Mouse (Mus musculus) frontal cortex, postnatal 14 days (tissue): ENCODE measurements around the gene Ankar.
A peak's percentile ranks its signal among the peaks of the same experiment; 100 is the strongest.

Experiments
- DNase-seq, 2 experiments: peaks; one replicate each; pipeline ENCODE4 v3.0.0; 2022; ENCODE audit warnings: low spot score in 2 of 2

Ankar gene

GRCm38 (mm10) chr1:72700479-72700878 lies at the start of gene Ankar:
Ankar (minus strand) TSS chr1:72700579.
- DNase-seq: no peak

- DNase-seq: peak; percentile 51 to 54
Measured at GRCm38 (mm10) chr1:72746382-72746781, 46.0 kb upstream of the Ankar start.

- DNase-seq: no peak
Measured at GRCm38 (mm10) chr1:72744816-72745506, 44.6 kb upstream of the Ankar start.

DNA sequence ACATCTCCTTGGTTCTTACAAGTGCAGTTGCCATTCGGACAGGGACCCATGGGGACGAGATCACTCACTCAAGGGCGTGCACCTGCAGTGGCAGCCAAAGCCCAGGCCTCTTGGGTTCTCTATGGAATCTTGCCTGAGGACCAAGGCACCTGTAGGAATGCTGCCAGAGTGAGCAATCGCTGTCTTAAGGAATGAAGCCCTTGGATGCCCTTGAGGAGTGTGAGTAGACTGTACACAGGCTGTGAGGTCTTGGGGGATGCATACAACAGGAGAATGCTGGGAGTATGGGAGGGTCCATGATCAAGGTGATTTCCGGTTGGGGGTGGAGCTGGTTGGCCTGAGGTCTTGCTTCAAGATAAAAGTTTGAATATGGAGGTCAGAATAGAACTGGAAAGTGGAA lies 41.0 kb upstream of the Ankar start:
- no peak for DNase-seq

- peak; percentile 26 to 34 for DNase-seq
Measured at GRCm38 (mm10) chr1:72739681-72740063, 39.3 kb upstream of the Ankar start.

DNA sequence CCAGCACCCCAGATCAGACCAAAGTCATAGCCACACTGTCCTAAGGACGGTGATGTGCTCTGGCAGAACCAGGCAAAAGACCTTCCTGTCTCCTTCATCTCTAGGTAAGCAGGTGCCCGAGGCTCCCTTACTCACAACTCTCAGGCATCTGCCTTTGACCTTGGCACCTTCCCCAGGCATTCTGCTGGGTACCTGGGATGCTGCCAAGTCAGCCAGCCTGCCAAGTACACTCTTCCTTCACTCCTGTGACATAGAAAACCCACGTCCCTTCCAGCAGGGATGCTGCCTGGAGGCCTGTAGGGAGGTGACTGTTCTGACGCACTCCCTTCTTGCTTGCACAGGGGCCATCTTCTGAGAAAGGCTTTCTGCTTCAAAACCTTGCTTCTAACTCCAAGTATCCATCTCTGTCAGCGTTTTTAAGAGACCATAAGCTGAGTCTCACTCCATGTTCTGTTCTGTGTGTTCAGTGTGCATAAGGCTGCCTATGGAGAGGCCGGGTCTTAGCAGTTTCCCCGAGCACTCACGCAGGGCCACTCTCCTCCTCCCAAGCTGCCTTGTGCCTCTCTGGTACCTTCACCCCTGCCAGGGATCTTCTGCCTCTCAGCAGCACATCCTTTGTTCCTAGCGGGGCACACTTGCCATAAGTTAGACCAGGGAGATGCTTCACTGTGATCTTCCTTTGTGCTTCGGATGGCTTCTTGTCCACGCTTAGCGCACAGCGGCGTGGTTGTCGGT lies 38.7 kb upstream of the Ankar start:
- no peak for DNase-seq

DNA sequence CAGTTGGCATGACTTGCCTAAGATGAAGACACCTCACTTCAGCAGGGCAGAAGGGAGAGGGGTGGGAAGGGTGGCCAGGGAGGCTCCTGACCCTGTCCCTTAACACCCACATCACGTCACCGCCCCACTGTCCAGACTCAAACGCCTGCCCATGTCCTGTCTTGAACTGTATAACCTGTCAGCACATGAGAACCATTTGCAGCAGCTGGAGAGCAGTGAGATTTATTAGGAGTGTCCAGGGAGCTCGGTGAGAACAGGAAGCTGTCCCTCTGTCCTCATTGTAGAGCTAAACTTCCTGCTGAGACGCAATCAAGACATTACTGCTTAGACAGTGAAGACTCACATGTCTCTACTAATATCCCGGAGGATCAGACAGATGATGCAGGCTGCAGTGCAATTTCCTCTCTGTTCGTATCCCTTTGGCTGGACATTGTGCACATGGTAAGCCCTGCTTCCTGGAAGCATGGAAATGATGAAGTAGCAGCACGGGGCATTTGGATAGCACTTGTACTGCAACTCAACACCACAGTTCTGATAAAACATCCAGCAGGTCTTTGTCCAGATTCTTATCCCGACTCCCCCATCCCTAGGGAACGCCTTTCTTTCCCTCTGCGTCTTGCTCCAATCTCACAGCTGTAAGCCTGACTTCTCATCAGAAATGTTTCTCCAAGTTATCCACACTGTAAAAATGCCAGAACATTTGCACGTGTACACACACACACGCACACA lies 36.2 kb upstream of the Ankar start:
- DNase-seq: no peak

DNA sequence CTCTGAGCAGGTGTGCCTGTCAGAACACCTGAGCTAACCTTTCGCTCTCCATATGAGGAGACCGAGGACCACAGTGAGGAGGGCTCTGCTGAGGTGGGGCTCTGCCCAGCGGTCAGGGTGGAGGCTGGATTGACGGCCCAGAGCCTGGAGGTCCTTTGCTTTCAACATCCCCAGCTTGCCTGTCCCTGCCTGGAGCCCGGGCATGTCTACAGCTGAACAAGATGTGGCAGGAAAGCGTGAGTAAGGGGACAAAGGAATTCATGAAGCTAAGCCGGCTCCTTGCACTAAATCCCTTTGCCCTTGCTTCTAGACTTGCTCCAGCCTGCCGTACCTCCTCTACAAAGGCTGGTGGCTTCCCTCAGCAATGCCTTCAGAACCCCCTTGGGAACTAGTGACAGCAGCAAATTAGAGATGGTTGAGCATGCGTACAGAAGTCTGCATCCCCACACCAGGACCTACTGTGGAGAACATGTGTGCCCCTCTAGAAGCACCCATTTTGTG lies 32.9 kb upstream of the Ankar start:
- no peak for DNase-seq

DNA sequence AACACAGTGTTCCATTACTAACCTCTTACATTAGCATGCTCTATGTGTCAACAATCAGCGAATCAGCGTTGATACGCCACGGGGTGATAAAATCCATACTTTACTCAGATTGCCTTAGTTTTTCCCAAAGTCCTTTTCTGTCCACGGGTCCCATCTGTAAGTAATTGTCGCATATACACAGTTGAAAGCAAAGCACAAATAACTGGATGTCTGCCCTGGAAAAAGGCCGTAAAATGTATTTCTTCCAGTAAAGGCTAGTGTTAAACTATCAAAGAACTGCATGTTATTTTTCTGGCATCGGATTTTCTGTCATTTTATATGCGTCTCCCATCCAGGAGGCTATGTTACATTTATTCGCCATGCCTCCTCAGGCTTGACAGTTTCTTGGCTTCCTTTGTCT lies 29.7 kb upstream of the Ankar start:
- no peak for DNase-seq

DNA sequence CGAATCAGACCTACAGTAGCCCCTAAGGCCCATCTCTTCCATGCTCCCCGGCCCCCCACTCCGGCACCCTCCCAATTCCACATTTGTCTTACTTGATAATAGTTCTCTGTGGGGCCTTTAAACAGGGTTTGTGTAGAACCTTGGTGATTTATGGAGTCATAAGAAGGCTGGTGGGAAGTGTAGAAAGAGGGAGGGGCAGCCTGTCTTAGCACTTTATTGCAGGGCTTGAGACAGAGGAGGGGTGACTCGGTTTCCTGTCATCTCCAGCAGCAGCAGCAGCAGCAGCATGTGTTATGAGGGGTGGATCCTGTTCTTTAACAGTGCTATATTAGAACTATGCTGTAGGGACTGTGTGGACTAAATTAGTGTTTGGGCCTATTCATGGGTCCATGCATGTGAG lies 28.4 kb upstream of the Ankar start:
- DNase-seq: no peak

DNA sequence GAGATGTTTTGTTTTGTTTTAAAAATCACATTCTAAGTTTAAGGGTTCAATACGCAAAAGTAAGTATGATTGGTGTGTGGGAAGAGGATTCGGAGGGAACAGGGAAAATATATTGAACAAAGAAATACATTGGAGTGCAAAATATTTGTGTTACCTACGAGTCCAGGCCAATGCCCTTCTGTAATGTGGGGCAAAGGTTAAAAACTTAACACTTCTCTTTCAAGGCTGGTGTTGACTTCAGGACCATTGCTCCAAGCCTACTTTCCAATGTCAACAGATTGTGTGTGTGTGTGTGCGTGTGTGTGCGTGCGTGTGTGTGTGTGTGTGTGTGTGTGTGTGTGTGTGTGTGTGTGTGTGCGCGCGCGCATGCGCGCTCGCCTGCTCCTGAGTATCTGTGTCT lies 25.6 kb upstream of the Ankar start:
- DNase-seq: no peak

GRCm38 (mm10) chr1:72724354-72724753 lies 24.0 kb upstream of the Ankar start:
- no peak for DNase-seq

DNA sequence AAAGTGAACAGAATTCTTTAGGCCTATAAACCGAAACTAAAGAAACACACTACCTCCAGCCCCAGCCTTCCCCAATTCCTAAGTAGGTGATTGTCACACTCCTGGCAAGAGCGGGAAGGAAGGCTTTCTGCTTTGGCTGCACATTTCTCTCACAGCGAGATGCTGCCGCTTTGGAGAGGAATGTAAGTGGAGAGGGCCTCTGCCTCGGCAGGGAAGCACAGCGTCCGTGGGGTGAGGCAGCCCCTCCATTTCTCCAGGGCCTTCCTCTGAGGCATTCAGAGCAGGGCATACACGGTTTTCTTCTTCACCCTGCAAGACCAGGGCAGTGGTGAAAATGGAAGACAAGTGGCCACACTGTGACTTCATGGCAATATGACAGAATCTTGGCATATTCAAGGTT lies 22.3 kb upstream of the Ankar start:
- DNase-seq: no peak

DNA sequence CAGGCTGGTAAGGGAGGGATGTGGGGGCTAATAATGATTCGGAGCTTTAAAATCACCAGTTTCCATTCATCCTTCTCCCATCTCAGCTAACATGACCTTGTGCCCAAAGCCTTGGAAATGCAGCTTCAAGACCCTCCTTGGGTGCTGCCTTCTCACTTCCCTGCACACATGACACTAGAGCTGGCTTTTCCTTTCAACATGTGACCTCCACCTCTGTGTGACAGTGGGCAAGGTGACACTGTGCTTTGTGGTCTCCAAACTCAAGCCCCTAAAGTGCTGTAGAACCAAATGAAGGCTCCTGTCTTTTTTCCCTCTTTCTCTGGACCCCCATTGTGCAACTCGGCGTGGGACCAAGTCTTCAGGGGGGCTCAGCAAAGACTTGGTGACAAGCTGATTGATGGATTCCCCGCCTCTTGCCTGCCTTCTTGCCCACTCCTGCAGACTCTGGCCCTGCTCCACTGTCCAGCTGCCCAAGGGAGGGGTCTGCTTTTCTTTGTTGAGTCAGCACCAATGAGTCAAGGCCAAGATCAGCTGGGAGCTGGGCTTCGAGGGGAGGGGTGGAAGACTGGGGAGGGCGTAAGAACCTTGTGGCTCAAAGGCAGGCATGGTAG lies 19.8 kb upstream of the Ankar start:
- no peak for DNase-seq

DNA sequence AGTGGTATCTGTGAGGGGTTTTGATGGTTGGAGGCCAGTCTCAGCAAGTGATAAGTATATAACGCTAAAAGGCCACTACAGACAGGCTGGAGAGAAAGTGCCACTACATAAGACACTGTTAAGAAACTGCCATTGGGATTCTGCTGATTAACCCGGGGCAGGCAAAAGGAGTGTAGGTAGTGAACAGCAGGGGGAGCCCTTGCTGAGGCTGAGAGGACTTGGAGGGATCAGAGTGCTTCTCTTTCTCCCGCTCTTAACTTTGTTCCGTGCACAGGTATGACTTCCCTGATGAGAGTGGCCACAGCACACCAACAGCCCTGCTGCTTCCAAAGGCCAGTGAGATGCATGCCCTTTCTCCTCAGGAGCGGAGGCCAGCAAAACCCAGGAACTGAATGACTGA lies 18.5 kb upstream of the Ankar start:
- no peak for DNase-seq

GRCm38 (mm10) chr1:72717540-72717939 lies 17.2 kb upstream of the Ankar start:
- no peak for DNase-seq

DNA sequence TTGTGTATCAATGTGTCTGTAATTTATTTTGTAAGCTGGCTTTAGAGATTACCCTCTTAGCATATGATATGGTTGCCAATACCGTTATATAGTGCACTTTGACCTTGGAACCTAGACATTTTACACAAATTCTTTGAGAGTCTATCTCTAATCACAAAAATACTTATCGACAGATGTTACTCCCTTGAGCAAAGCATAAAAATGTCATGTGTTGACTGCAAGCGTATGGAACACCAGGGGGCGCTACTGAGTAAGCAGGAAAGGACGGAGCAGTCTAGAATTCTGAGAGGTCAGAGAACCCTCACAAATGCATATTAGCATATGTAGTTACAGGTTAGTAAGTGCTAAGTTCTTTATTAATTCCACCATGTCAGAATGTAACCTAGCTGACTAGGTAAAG lies 16.5 kb upstream of the Ankar start:
- DNase-seq: peak; percentile 44 to 63

- DNase-seq: no peak
Measured at GRCm38 (mm10) chr1:72716421-72716820, 16.0 kb upstream of the Ankar start.

DNA sequence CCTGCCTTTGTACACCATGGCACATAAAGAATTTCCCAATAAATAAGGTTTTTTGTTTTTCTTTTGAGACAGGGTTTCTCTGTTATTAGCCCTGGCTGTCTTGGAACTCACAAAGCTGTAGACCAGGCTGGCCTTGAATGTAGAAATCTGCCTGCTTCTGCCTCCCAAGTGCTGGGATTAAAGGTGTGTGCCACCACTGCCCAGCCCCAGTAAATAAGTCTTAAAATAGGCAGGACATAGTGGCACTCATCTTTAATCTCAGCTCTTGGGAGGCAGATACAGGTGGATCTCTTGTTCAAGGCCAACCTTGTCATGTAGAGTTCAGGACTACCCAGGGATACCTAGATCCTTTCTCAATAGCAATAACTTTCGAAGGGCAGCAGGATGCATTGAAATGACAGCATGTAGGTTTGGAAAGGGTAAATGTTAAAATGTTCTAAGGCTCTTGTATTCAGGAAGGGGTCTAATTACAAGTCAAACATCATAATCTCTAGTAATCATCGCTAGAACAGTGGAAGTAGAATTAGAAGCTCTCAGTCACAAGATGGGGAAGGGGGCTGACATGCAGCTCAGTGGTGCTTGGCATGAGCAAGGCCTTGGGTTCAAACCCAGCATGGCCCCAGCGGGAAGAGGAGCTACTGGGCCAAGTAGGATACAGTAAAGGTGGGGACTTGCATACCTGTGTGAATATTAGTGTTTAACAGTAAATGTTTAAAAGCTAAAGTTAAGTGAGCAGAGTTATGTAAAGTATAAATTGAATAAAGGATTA lies 15.4 kb upstream of the Ankar start:
- no peak for DNase-seq

DNA sequence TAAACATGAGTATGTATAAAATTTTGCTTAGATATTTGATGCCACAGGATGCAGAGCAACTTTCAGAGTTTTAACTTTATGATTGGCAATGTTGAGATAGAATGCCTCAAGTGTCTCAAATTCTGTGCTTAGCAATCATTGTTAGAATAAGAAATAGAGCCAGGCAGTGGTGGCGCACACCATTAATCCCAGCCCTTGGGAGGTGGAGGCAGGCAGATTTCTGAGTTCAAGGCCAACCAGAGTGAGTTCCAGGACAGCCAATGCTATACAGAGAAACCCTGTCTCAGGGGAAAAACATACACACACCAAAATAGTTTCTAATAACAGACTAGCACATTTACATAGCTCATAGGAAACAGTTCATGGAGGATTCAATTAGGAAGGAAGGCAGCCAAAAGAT lies 14.7 kb upstream of the Ankar start:
- no peak for DNase-seq

GRCm38 (mm10) chr1:72714547-72714946 lies 14.2 kb upstream of the Ankar start:
- no peak for DNase-seq
